Mouse (Mus musculus): Measurements from ENCODE around the gene Trim45. TPM values are rescaled to one million over a fixed set of nuclear protein-coding genes. Genes with fewer than 3 reads are reported as not detected.
A peak's percentile ranks its signal among the peaks of the same experiment; 100 is the strongest.

The Trim45 gene
- total RNA-seq (2014; rRNA removed) (6.7 and 8.9 TPM in 2 replicates), polyA plus RNA-seq (2015; fragmentation: Nextera tagmentation; extraction: Ambion mirVana) (5.1 and 5.8 TPM in 2 replicates)

DNA sequence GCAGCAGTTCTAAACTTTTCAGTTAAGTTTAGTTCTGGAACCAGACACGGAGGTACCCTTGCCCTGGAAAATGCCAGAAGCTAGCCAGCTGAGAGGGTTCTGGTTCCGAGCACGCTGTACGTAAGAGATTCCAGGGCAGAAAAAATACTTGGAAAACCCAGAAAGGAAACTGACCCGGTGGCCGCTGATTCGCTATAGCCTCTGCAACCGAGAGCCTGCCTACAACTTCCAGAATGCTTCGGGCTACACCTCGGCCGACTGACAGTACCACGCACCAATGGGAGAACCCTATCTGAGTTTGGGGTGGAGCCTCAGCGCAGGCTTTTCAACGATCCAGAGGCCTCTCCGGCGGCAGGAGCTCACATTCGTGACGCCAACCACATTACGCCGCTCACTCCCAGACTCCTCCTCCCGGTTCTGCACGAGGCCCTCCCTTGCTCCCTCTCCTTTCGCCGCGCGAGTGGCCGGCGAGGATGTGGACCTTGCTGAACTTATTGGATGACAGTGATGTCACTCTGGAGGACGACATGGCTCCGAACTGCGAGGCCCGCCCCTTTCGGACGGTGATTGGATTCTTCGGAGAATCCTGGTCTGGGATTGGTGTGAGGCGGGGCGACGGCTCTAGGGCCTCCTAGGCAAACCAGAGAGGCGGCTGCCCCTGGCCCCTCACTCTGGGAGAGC lies at the start of gene Trim45:
Gene Trim45 (plus strand): TSS at position 378 of the 681 bp plus-strand sequence.
- H3K4me3 ChIP-seq (ENCODE audit: low read depth, low read length) = peak within 1 kb of the TSS; percentile 51
- no peaks in the 10 kb centered on the region for H3K9me3 ChIP-seq (ENCODE audit: low read length)
- no peaks in the 10 kb centered on the region for H3K27me3 ChIP-seq (ENCODE audit: insufficient read depth, low read length)
- 0 out of 2 replicates have a peak, but pooled peaks cover 3% of the 10 kb centered on the region for H3K36me3 ChIP-seq (ENCODE audit: insufficient read depth, low read length)
- TF ChIP-seq CTCF (IDR thresholded peaks at IDR 0.05) = no peak
- DNase-seq (ENCODE audit: low spot score) (peak; percentile 99), ATAC-seq (ENCODE audit: low FRiP score) (peak; percentile 99)
- peak within 1 kb of the TSS; percentile 86 for H3K27ac ChIP-seq (ENCODE audit: low read depth, low read length)
- under 1% methylated on average over 39 of the region's 39 CpGs for WGBS
- H3K9ac ChIP-seq (replicated peaks; ENCODE audit: low read length, poor library complexity, severe bottlenecking) = peak within 1 kb of the TSS; percentile 71
- peak within 1 kb of the TSS; percentile 75 for H3K4me2 ChIP-seq (ENCODE audit: low read depth, low read length, poor library complexity, severe bottlenecking)
- H3K4me1 ChIP-seq (ENCODE audit: insufficient read depth, low read length) = peaks cover 7% of the 10 kb centered on the region

DNA sequence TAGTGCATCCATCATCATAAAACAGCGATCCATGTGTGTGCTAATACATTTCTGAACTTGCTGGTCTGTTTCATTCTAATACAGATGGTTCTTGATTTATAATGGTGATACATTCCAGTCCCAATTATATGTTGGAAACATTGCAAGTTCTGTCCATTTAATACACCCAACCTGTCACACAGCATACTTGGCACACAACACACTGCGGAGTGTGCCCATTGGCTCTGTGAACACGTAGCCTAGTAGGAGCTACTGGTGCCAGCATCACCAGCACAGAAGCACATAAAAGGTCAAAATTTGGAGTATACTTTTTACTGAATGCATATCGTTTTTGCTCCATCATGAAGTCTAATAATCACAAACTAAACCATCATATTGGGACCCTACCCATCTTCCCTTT lies 44.9 kb upstream of the Trim45 start:
- no peak for ATAC-seq (ENCODE audit: low FRiP score)
- H3K27me3 ChIP-seq (ENCODE audit: insufficient read depth, low read length) = no peaks in the 10 kb centered on the region
- no peak overlapping the region for H3K27ac ChIP-seq (ENCODE audit: low read depth, low read length)
- DNase-seq (ENCODE audit: low spot score) = no peak
- no peaks in the 10 kb centered on the region for H3K4me1 ChIP-seq (ENCODE audit: insufficient read depth, low read length)
- TF ChIP-seq CTCF (IDR thresholded peaks at IDR 0.05) = no peak
- H3K4me2 ChIP-seq (ENCODE audit: low read depth, low read length, poor library complexity, severe bottlenecking) = no peak overlapping the region
- no peak overlapping the region for H3K9ac ChIP-seq (replicated peaks; ENCODE audit: low read length, poor library complexity, severe bottlenecking)
- H3K9me3 ChIP-seq (ENCODE audit: low read length) = no peaks in the 10 kb centered on the region
- H3K36me3 ChIP-seq (ENCODE audit: insufficient read depth, low read length) = no peaks in the 10 kb centered on the region
- no peak overlapping the region for H3K4me3 ChIP-seq (ENCODE audit: low read depth, low read length)
- WGBS = 95% methylated on average over 4 of the region's 4 CpGs

DNA sequence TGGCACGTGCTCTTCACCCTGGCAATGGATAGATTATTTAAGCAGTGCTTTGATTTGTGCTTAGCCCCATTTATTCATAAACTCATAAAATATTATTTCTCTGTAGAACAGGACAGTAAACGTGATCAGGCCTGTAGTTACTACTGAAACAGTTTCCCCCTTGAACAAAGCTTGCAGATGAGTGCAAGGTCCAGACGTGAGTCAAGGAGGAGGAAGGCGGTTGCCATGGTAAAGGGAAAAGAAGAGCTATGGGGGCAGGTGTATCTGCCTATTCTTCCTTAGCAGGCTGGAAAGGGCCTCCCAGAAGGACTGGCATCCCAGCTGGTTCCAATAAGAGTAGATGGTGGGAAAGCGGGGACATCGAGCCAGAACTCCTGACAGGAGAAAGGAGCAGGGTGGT lies 40.6 kb upstream of the Trim45 start:
- no peak overlapping the region for H3K27ac ChIP-seq (ENCODE audit: low read depth, low read length)
- no peaks in the 10 kb centered on the region for H3K36me3 ChIP-seq (ENCODE audit: insufficient read depth, low read length)
- H3K4me1 ChIP-seq (ENCODE audit: insufficient read depth, low read length) = no peaks in the 10 kb centered on the region
- H3K27me3 ChIP-seq (ENCODE audit: insufficient read depth, low read length) = no peaks in the 10 kb centered on the region
- no peak for TF ChIP-seq CTCF (IDR thresholded peaks at IDR 0.05)
- DNase-seq (ENCODE audit: low spot score) (no peak), ATAC-seq (ENCODE audit: low FRiP score) (no peak)
- H3K4me2 ChIP-seq (ENCODE audit: low read depth, low read length, poor library complexity, severe bottlenecking) = no peak overlapping the region
- 73% methylated on average over 6 of the region's 6 CpGs for WGBS
- no peaks in the 10 kb centered on the region for H3K9me3 ChIP-seq (ENCODE audit: low read length)
- no peak overlapping the region for H3K4me3 ChIP-seq (ENCODE audit: low read depth, low read length)
- H3K9ac ChIP-seq (replicated peaks; ENCODE audit: low read length, poor library complexity, severe bottlenecking) = no peak overlapping the region

- peak; percentile 32 for DNase-seq (ENCODE audit: low spot score)
- TF ChIP-seq CTCF (IDR thresholded peaks at IDR 0.05) = no peak
- H3K27ac ChIP-seq (ENCODE audit: low read depth, low read length) = no peak overlapping the region
- H3K27me3 ChIP-seq (ENCODE audit: insufficient read depth, low read length) = no peaks in the 10 kb centered on the region
- H3K9ac ChIP-seq (replicated peaks; ENCODE audit: low read length, poor library complexity, severe bottlenecking) = no peak overlapping the region
- WGBS = 73% methylated on average over 9 of the region's 9 CpGs
- no peak overlapping the region for H3K4me3 ChIP-seq (ENCODE audit: low read depth, low read length)
- H3K36me3 ChIP-seq (ENCODE audit: insufficient read depth, low read length) = no peaks in the 10 kb centered on the region
- ATAC-seq (ENCODE audit: low FRiP score) = 0 out of 2 replicates have a peak, but pooled peaks have one; percentile 27
- H3K4me2 ChIP-seq (ENCODE audit: low read depth, low read length, poor library complexity, severe bottlenecking) = no peak overlapping the region
- no peaks in the 10 kb centered on the region for H3K4me1 ChIP-seq (ENCODE audit: insufficient read depth, low read length)
- no peaks in the 10 kb centered on the region for H3K9me3 ChIP-seq (ENCODE audit: low read length)
These were observed 40.0 kb upstream of the Trim45 start for GRCm38 (mm10) chr3:100881843-100882634.

GRCm38 (mm10) chr3:100889234-100889633 lies 32.8 kb upstream of the Trim45 start:
- Histone ChIP-seq H3K36me3 (ENCODE audit: insufficient read depth, low read length) (no peaks in the 10 kb centered on the region), H3K4me2 (ENCODE audit: low read depth, low read length, poor library complexity, severe bottlenecking) (no peak overlapping the region), H3K9ac (replicated peaks; ENCODE audit: low read length, poor library complexity, severe bottlenecking) (no peak overlapping the region), H3K9me3 (ENCODE audit: low read length) (no peaks in the 10 kb centered on the region), H3K4me1 (ENCODE audit: insufficient read depth, low read length) (no peaks in the 10 kb centered on the region), H3K27me3 (ENCODE audit: insufficient read depth, low read length) (no peaks in the 10 kb centered on the region), H3K27ac (ENCODE audit: low read depth, low read length) (no peak overlapping the region), H3K4me3 (ENCODE audit: low read depth, low read length) (no peak overlapping the region)
- no peak for TF ChIP-seq CTCF (IDR thresholded peaks at IDR 0.05)
- ATAC-seq (ENCODE audit: low FRiP score) (no peak), DNase-seq (ENCODE audit: low spot score) (no peak)
- 87% methylated on average over 1 of the region's 1 CpGs for WGBS

DNA sequence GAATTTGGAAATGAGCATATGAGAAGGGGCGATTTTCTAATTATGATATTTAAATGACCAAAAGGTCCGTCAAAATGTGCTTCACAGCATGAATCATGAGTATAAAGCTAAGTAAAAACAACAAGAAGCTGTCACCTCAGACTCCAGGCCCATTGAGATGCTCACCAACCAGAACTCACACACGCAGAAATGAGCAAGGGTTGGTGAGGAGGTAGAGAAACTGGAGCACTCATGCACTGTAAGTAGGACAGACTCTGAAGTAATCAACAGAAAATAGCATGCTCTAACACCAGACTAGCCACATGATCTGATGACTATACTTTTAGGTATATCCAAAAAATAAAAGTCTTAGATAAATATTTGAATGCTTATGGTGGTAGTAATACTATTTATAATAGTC lies 31.6 kb upstream of the Trim45 start:
- no peak overlapping the region for H3K9ac ChIP-seq (replicated peaks; ENCODE audit: low read length, poor library complexity, severe bottlenecking)
- no peaks in the 10 kb centered on the region for H3K27me3 ChIP-seq (ENCODE audit: insufficient read depth, low read length)
- H3K4me1 ChIP-seq (ENCODE audit: insufficient read depth, low read length) = no peaks in the 10 kb centered on the region
- no peak overlapping the region for H3K4me2 ChIP-seq (ENCODE audit: low read depth, low read length, poor library complexity, severe bottlenecking)
- ATAC-seq (ENCODE audit: low FRiP score) = no peak
- H3K27ac ChIP-seq (ENCODE audit: low read depth, low read length) = no peak overlapping the region
- 90% methylated on average over 3 of the region's 3 CpGs for WGBS
- no peak for TF ChIP-seq CTCF (IDR thresholded peaks at IDR 0.05)
- H3K4me3 ChIP-seq (ENCODE audit: low read depth, low read length) = no peak overlapping the region
- no peak for DNase-seq (ENCODE audit: low spot score)
- no peaks in the 10 kb centered on the region for H3K36me3 ChIP-seq (ENCODE audit: insufficient read depth, low read length)
- no peaks in the 10 kb centered on the region for H3K9me3 ChIP-seq (ENCODE audit: low read length)

Measured in midbrain, postnatal 0 days (tissue).